Mouse (Mus musculus) layer of hippocampus, postnatal 10 days (tissue): ENCODE data around the gene Dhx35. TPM values are rescaled to one million over a fixed set of nuclear protein-coding genes. Genes with fewer than 3 reads are reported as not detected.
A peak's percentile ranks its signal among the peaks of the same experiment; 100 is the strongest.

Source experiments
- DNase-seq, 2 experiments: peaks; one replicate each; pipeline ENCODE4 v3.0.0; 2021; ENCODE audit warnings: low spot score in 2 of 2
- total RNA-seq, 2 experiments: library from RNA; stranded (reverse); gene quantifications; 2 replicates each; pipeline ENCODE4 v1.2.3; 2021

Dhx35 gene
- total RNA-seq, 2 experiments from 2014 or later = 21.6 to 21.7 TPM

- DNase-seq = no peak
Measured at GRCm38 (mm10) chr2:158800788-158801187, 6.2 kb downstream of the Dhx35 start.

- no peak for DNase-seq
Measured at GRCm38 (mm10) chr2:158803575-158803974, 9.0 kb downstream of the Dhx35 start.

GRCm38 (mm10) chr2:158815686-158816085, 21.1 kb downstream of the Dhx35 start:
- DNase-seq = no peak

GRCm38 (mm10) chr2:158816239-158816638, 21.6 kb downstream of the Dhx35 start:
- no peak for DNase-seq

GRCm38 (mm10) chr2:158817708-158818107, 23.1 kb downstream of the Dhx35 start:
- DNase-seq = no peak

GRCm38 (mm10) chr2:158828124-158828523, 33.5 kb downstream of the Dhx35 start:
- no peak for DNase-seq

- DNase-seq = no peak
Measured at GRCm38 (mm10) chr2:158829746-158830145, 35.1 kb downstream of the Dhx35 start.

- no peak for DNase-seq
Measured at GRCm38 (mm10) chr2:158833221-158833620, 38.6 kb downstream of the Dhx35 start.

GRCm38 (mm10) chr2:158833645-158834044, 39.0 kb downstream of the Dhx35 start:
- no peak for DNase-seq

GRCm38 (mm10) chr2:158843287-158843686, 48.7 kb downstream of the Dhx35 start:
- no peak for DNase-seq

GRCm38 (mm10) chr2:158845031-158845430, 50.4 kb downstream of the Dhx35 start:
- no peak for DNase-seq

- DNase-seq = no peak
Measured at GRCm38 (mm10) chr2:158846208-158846607, 51.6 kb downstream of the Dhx35 start.

GRCm38 (mm10) chr2:158847991-158848390, 53.4 kb downstream of the Dhx35 start:
- DNase-seq = no peak

GRCm38 (mm10) chr2:158849416-158849815, 54.8 kb downstream of the Dhx35 start:
- no peak for DNase-seq

- DNase-seq = peak; percentile 54 to 72
Measured at GRCm38 (mm10) chr2:158852579-158852978, 58.0 kb downstream of the Dhx35 start.

GRCm38 (mm10) chr2:158856896-158857499, 62.4 kb downstream of the Dhx35 start:
- no peak for DNase-seq

- DNase-seq = no peak
Measured at GRCm38 (mm10) chr2:158857579-158857978, 63.0 kb downstream of the Dhx35 start.

GRCm38 (mm10) chr2:158861115-158861514, 66.5 kb downstream of the Dhx35 start:
- no peak for DNase-seq

GRCm38 (mm10) chr2:158863341-158864125, 68.9 kb downstream of the Dhx35 start:
- peak; percentile 75 to 85 for DNase-seq

- no peak for DNase-seq
Measured at GRCm38 (mm10) chr2:158864126-158864458, 69.5 kb downstream of the Dhx35 start.

- DNase-seq = peak; percentile 87 to 90
Measured at GRCm38 (mm10) chr2:158865358-158865757, 70.8 kb downstream of the Dhx35 start.

- DNase-seq = peak in 1 of 2 experiments; percentile 44
Measured at GRCm38 (mm10) chr2:158886571-158886970, 92.0 kb downstream of the Dhx35 start.

- peak; percentile 42 to 62 for DNase-seq
Measured at GRCm38 (mm10) chr2:158888531-158888930, 93.9 kb downstream of the Dhx35 start.
